Mouse (Mus musculus) spleen, postnatal 14 days (tissue): ENCODE data around the gene Arhgap25.
A peak's percentile ranks its signal among the peaks of the same experiment; 100 is the strongest.
"Not testable (repeated sequence)": the region's sequence is repeated elsewhere in the genome, so short reads cannot be mapped to it uniquely, and the experiment has no call there.

ENCODE experiments used
- DNase-seq, 2 experiments: peaks; one replicate each; pipeline ENCODE4 v3.0.0; 2021 to 2022; ENCODE audit warnings: low spot score in 2 of 2

The Arhgap25 gene

DNA sequence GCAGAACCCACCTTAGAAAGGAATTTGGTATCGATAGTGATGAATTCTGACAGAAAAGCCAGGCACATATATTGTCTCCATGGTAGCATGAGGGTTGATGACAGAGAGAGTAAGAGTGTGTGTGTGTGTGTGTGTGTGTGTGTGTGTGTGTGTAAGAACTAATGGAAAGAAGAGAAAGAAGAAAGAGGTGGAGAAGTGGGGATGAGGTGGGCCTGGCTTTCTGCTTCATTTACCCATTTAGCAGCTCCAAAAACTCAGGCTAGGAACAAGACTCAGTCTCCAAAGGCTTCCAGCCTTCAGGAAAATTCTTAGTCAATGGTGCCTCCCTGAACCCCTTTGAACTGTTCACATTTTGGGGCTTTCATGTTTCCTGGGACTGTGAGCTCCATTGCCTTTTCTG, 29.5 kb downstream of the Arhgap25 start:
- no peak for DNase-seq

DNA sequence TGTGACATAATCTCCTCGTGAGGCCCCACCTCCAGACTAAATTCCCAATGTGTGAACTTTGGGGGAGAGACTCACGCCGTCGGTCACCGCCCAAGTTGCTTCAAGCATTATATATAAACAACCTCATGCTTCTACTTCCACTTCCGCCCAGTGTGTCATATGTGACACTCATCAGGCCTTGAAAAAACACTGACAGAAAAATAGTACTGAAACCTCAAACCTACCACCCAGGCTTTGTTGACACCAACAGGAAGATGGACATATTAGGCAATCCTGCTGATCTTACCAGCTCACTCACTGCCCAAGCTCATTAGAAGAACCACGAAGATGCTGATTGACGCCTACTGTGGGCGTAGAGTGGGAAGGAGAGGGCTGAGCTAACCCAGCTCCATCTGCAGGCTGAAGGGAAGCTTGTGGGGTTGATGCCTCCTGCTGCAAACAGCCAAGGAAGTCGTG, 30.2 kb downstream of the Arhgap25 start:
- DNase-seq: peak in 1 of 2 experiments; percentile 30

DNA sequence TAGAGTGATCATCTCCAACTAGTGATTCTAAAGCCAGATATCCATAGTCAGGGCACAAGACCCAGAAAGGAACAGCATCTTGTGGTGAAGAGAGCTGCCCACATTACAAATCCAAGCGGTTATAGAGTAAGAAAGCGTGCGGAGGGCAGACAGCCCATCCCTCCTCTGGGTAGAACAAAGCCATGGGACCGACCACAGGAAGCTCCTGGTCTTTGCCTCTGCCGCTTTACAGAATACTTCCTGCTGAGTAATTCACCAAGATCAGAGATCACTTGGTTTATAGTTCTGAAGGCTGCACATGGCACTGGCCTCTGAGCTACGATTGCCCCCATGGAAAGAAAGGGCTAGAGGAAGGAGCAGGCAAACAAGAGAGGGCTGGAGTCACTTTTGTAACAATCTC, 30.6 kb downstream of the Arhgap25 start:
- no peak for DNase-seq

DNA sequence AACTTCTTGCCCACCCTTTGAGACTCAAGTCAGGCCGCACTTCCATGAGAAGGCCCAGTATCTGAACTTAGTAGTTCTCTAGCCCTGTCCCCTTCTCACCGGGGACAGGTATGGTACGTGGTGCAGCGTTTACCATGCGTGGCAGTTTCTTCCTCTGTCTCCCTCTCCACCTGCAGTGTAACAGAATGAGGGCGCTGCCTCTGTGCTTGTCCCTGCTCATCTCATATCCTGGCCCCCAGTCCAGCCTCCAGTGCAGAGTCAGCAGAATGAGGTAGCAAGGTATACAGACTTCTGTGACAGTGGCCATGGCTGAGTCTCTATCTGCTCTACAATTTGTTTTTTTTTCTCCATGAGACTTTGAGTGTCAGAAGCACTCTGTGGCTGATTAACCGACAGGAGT, 32.4 kb downstream of the Arhgap25 start:
- DNase-seq: no peak

DNA sequence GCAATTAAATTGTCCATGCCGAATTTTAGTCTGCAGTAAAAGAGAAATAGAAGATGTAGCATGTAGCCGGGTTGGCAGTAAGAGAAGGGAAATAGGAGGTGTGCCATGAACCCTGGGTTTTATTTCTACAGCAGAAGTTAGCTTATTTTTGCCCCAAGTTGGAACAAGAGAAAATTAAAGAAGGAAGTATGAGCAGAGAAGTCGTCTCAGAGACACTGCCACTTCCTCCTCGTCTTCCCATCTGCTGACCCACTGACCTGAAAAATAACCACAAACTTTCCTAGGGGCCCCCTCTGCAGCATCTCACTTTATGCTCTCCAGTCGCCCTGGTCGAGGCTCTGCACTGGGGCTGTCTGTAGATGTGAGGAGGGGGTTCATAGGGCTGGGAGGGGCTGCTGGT, 33.3 kb downstream of the Arhgap25 start:
- DNase-seq: no peak

DNA sequence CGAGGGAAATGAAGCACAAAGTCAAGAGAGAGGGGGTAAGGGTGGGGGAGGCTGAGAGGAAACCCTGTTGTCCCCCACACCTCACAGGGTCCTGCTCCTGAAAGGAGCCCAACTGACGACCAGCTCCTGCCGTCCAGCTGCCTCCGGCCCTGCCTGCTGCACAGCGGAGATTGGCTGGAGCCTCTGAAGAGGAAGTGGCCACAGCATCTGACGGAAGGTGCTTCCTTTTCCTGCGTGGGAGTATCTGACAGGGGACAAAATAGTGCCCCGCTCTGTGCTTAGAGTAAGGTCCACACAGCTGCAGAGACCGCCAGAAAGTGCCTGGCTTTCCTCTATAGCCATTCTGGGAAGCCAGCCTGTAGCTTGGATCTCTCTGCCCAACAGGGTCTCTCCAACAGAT, 36.9 kb downstream of the Arhgap25 start:
- peak; percentile 33 to 44 for DNase-seq

DNA sequence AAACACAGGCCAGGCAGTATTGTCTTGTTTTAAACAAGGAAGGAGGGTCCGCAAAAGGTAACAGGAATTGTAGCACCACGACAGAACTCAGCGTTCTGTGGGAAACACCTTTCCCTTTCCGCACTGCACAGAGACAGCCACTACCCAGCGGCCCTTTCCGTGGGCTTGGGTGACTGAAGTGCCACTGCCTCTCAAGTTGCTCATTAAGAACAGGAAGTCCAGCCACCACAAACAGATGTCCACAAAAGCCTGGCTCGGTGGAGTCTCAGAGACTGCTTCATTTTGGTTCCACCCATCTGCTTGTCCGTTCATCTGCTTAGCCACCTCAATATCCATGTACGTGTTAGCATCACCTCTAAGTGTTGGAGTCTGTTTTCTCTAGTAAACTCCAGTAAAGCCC, 38.7 kb downstream of the Arhgap25 start:
- no peak for DNase-seq

DNA sequence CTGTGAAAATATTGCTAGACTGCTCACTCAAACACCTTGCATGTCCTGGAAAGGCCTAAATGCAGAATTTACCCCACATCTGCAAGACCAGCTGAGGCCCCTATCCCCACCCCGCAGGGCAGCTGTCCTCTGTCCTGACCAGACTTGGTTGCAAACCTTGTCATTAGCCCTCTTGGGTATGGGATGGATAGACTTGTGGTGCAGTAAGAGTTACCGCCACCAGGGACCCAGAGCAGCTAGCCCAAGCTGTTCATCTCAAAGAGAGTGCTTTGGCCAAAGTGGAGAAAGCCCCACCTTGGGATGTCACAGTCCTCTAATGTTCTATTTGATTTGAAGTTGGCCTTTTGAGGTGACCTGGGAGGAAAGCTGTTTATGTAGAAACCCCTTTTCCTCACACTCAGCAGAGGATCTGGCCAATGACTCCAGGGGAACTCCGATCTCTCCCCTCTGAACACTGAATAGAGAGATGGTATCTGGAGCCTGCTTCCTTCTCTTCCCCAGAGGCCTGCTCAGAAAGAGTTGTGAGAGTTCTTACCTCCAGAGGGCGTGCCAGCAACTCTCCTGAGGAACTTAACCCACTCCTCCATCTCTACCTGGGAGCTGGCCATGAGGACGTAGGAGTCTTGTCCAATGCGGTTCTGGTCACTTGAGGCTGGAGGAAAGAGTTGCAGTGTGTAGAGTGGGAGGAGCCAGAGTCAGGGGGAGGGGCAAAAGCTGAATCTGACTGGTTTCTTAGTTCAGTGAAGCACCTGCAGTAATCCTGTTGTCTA, 45.2 kb downstream of the Arhgap25 start:
- DNase-seq: no peak

DNA sequence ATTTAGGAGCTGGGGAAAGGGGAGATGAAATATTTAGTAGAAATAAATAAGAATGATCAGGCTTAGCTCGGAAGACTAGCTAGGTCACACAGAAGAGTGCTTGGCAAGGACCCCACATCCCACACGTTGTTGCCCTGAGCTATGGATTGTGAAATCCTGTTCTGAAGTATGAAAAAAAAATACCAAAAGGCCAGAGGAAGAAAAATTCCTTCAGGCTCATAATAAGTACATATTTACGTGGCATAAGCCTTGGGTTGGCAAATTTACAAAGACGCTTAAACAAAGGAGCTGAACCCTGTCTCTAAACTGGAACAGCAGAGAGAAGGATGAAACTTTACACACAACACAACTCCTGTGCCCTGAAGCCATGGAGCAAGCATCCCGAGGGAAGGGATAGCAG, 48.3 kb downstream of the Arhgap25 start:
- DNase-seq: no peak

DNA sequence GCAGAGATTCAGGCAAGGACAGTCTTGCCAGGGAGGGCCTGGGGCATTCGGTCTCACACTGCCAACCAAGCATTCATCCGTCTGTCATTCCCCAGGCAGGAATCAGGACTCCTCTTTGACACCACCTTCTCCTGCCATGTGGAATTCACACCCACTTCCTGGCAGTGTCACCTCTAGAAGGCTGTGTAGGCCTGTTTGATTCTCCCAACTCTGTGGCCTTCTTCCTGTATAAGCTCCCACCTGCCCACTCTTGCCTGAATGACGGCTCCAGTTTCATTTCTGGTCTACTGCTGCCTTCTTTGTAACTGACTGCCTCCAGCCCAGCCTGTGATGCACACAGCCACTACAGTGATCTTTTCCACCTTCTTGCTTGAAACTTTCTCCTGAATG, 49.2 kb downstream of the Arhgap25 start:
- no peak for DNase-seq

DNA sequence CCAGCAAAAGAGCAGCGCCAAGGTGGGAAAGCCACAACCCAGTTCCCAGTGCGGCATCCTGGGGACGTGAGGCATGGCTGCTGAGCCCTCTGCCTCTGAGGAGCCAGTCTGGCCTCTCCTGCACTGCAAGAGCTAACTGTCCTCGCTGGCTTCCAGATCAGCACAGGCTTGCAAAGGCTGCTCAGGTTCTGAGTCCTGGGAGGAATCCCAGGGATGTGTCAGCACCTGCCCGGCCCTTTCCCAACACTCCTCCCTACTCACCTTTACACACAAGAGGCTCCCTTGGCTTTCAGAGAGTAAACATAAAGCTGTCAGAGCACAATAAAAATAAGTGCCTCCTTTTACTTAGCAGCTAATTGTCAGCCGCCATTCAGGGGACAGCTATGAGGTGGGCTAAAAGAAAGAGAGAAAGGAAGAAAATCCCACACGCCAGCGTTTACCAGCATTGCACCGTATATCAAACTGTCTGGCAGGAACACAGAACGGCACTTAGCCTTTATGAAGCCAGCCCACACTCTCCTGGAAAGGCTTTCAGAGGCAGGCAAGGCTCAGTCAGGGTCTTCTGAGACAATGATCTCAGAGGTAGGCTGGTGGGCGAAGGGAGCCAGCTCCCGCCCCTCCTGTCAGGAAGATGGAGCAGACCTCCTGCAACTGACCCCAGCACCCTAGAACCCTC, 49.7 kb downstream of the Arhgap25 start:
- DNase-seq: no peak

DNA sequence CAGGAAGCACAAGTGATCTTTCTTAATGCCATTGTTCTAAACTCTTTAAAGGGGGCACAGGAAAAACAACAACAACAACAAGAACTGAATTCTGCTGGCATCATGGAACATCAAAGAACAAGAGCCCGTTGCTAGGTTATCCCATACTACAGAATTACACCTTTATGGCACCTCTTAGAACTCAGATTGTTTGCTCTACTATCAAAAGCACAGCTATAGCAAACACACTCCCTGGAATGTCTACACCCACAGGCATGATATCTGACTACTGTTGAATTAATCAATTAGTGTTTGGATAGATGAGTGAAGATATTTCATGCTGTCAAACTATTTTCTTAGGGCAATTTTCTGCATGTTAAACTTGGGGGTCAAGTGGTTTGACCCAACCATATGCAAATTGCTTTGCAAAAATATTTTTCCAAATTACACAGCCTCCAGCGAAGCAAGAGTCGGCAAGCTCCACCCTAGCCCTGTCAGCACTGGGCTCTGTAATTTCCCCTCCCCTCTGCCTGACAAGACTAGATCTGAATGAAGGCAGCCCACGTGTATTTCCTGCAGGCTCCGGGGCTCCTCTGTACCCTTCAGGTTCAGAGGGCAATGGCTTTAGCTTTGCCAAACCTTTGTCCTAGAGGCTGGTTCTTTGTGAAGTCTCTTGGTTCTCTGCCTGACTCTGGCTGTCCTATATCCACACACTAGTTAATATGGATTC, 53.6 kb downstream of the Arhgap25 start:
- DNase-seq: no peak

DNA sequence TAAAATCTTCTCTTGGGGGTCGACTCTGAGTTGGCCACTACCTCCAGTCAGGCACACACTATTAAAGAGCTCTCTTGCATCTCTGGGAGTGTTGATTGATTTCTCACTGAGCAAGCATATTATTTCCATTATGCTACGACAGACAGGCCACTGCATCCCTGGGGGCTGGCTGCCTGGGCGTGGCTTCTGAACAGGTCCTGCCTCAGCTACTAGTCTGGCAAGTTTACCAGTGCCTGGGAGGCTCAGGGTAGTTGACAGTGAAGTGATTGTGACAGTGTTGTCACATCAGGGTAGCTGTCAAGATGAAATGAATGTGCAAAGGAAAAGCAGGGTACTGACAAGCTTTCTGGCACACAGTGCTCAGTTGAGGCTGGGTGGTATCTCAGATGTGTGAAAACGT, 54.2 kb downstream of the Arhgap25 start:
- DNase-seq: no peak

DNA sequence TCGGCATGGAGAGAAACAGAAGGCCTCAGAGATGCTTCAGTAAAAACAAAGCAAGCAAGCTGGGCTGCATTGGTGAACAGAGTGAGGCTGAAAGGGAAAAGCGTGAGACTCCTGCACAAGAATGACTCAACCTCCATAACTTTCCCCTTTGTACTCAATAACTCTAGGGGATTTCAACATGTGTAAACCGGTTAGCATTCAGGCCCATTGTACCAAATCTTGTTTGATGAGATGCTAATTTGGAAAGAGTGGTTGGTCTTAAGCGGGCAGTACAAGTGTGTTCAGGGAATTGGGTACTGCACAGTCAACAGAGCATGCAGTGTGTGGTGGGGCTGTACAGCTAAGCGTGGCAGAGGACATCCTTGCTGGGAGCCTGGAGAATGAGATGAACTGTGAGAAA, 57.8 kb downstream of the Arhgap25 start:
- DNase-seq: no peak

DNA sequence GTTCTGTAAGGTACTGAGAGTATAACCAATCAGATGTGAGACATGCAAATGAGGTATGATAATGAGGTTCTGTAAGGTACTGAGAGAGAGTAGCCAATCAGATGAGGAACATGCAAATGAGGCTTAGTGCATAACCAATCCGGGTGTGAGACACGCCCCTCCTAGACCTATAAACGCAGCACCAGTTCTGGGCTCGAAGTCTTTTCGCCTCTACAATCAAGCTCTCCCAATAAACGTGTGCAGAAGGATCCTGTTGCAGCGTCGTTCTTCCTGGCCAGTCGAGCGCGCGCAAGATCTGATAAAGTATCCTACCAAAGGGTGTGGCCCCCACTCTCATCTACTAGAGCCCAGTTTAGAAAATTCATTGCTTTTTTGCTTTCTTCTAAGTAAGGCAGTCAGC, 63.0 kb downstream of the Arhgap25 start:
- DNase-seq: not testable (repeated sequence)

DNA sequence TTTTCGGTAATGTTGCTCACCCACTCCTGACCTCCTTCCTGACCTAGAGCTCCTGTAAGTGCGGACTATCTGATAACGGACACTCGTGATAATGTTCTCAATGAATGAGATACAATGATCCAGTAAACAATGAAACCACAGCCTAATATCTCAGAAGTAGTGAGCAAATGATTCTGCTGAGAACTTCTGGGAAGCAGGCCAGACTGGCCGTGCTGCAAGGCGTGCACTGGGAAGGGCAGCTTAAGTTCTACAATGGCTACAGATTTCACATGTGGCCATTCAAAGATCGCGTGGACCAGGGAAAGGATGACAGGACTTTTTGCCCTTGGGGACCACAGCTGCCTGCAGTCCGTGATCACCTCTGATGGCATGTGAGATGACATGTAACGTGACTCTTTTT, 64.7 kb downstream of the Arhgap25 start:
- no peak for DNase-seq

DNA sequence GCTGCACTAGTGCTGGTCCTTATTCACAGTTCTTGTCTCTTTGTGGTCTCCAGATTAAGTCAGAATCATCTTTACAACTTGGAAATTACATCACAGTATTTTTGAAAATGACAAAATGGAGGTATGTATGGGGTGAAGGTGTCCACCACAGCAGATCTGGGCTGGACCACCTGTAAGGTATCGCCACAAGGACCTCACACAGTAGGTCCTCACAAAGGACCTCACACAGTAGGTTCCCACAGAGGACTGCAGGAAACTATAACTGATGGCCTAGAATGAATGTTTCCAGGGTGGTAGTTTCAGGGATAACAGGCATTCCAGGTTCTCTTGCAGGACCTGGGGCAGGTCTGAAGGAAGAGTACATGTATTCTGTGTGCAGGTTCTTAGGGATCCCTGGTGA, 65.7 kb downstream of the Arhgap25 start:
- DNase-seq: no peak

DNA sequence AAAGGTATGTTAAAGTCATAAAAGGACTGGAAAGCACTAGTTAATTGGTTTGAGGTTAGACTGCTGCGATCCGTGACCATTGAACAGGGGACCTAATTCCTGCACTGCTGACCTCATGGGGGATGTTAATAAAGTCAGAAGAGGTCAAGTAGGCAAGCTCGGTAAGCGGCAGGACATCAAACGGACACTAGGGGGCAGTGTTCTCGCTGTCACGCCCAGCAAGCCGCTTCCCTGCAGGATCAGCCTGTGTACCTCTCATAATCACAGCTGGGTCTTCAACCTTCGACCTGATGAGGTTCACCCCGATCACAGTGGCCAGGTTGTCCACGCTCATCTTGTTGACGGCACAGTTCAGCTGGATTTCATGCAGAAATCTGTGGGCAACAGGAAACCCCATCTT, 66.8 kb downstream of the Arhgap25 start:
- peak; percentile 35 to 60 for DNase-seq

DNA sequence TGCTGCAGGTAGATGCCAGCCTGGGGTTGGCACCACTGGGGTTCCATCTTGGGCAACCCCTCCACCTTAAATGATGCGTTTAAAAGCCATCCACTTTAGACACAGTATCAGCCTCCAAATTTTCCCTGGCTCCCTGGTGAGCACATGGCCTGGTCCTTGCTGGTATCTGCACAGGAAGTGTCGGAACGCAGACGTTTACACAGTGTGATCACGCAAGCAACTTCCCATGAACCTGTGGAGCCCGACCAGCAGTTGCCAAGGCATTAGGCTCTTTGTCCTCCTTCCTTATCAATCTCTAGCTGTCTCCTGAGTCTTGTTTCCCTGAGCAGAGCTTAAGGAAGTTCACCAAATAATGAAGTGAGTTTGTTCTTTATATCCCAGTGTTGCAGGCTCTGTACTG, 77.6 kb downstream of the Arhgap25 start:
- DNase-seq: no peak

DNA sequence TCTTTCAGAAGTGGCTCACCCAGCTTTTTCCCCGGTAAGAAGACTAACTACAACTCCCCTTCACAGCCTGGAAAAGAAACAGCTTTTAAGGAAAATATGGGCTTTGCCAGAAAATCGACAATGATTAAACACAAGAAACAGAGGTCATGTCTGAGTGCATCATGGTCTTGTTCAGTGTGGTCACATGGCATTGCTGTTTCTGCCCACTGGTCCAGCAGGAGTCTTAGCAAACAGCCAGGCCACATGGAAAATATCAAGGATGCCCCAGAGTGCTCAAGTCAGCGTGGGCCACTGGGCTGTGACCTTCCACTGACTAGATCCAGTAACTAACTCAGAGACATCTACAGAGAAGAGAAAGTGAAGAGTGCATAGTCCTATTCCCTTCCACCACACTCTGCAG, 81.3 kb downstream of the Arhgap25 start:
- DNase-seq: no peak

DNA sequence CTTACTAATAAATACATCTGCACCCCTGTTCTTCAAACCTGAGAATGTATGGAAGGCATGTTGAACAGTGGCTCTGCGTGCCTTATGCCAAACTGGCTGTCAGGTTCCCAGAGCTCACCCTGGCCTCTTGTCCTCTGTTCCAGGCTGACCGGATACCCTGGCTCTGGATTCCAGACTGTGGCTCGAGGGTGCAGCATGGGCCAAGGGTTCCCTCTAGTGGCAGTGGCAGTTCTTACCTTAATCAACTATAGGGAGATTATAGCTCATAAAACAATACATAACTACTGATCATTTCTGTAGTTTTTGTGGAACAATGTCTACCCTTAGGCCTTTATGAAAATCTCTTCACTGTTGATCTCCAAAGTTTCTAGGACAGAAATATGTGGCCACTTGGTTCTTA, 82.0 kb downstream of the Arhgap25 start:
- peak in 1 of 2 experiments; percentile 7 for DNase-seq

DNA sequence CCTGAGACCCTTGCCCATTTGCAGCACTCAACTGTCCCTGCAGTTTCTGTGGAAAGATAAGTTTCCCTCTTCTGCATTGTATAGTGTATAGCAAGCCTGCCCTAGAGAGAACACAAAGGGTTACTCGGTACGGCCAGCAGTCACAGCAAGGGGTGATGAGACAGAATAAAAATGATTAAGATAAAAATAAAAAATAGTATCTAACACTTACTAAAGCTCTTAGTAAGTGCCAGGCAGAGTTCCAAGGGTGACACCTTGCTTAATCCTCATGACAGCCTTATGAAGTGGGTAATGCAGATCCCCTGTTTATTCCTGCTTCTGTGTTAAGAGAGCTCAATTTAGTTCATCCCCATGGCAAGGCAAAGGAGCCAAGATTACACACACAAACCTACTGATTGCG, 83.5 kb downstream of the Arhgap25 start:
- DNase-seq: no peak

DNA sequence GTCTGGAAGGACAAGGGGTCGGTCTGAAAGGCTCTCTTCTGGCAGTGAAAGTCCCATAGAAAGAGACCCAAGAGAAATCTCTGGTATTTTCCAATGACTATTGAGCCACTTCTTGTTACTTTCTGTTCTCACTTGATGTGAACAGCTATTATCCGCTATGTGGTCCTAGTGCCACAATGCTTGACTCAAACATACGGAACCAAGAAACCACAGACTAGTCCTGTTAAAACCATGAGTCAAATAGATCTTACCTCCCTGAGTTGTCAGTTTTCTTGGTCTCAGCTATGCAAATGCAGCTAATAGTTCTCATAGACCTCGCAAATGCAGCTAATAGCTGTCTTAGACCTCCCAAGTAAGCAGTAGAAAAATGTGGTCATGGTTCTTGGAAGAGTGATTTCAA, 85.8 kb downstream of the Arhgap25 start:
- no peak for DNase-seq
